Mouse (Mus musculus): ENCODE measurements at regions not wholly inside any gene's neighbourhood (a gene's known extent, or its start where the extent isn't known, plus 50 kb on each side); places are given as distances from the start of the nearest gene placed in this dataset.

DNA sequence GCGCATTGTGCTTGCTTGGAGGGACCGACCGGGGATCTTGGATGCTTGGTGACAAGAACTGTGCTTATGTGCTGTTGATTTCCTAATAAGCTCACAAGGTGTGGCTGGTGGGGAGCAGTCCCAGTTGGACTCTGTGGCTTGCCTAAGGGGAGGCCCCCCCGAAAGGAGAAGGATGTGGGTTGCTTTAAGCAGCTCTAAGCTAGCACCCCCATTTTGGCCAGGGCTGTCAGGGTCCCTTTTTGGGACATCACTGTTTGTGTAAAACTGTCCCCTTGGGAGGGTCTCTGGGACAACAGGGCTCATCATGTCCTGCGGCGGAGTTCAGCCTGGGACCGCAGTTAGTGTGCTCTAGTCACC, 51.4 kb upstream of the Eef2kmt start:
- DNase-seq (ENCODE audit: low read depth, low spot score), result no peak

DNA sequence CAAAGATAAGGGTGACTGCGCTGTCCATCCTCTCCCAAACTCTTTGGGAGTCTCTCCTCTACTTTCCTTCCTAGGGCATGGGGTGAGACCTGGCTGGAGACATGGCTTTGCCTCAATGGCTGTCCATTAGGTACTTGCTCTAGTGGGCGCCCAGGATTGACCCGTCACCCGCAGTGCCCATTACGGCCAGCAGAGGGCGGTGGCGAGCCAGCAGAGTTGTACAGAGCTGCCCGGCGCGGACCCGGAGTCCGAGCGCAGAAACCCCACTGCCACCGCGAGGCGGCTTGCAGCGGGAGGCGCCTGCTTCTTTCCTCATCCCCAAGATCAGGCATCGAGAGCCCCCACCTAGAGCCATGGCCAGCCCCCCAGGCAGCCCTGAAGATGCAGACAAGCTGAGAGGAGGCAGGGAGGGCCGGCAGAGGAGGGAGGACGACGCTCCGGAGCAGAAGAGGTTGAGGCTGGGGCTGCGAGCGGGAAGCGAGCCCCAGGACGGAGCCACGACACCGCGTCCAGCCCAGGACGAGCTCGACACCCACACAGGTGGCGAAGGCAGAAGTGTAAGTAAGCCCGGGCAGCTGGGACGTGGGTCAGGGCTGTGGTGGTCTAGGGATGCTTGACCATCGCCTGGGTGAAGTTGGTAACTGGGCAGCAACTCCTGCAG, 50.9 kb upstream of the Eef2kmt start:
- DNase-seq (ENCODE audit: low read depth, low spot score), result peak; percentile 25
